Mouse (Mus musculus) limb, embryonic 13.5 days (tissue): ENCODE measurements around the gene Spata3. TPM values are rescaled to one million over a fixed set of nuclear protein-coding genes. Genes with fewer than 3 reads are reported as not detected.
"Not testable (repeated sequence)": the region's sequence is repeated elsewhere in the genome, so short reads cannot be mapped to it uniquely, and the experiment has no call there.

ENCODE experiments used
- ATAC-seq: fragments of 200-750 bp; cut with Nextera tagmentation; 2 replicates; pipeline ENCODE4 v1.8.0; 2017; ENCODE audit warnings: low read depth, moderate number of reproducible peaks, moderate TSS enrichment; ENCODE audit not compliant: low FRiP score
- H3K27ac ChIP-seq: fragments of 300-500 bp; sonication (generic); 2 replicates; pipeline ENCODE4 v1.5.1; 2015; ENCODE audit warnings: inconsistent platforms, mild to moderate bottlenecking, moderate library complexity
- H3K27me3 ChIP-seq: fragments of 300-500 bp; sonication (generic); 2 replicates; pipeline ENCODE4 v1.6.1; 2015; ENCODE audit warnings: mild to moderate bottlenecking, inconsistent platforms
- H3K36me3 ChIP-seq: fragments of 300-500 bp; sonication (generic); 2 replicates; pipeline ENCODE4 v1.6.1; 2015; ENCODE audit warnings: inconsistent platforms, mild to moderate bottlenecking, moderate library complexity
- H3K4me1 ChIP-seq: fragments of 300-500 bp; sonication (generic); 2 replicates; pipeline ENCODE4 v1.6.1; 2015; ENCODE audit warnings: inconsistent platforms
- H3K4me2 ChIP-seq: fragments of 300-500 bp; sonication (generic); replicated peaks from 2 replicates; pipeline ENCODE4 v1.6.1; 2015; ENCODE audit warnings: inconsistent platforms, mild to moderate bottlenecking, moderate library complexity
- H3K4me3 ChIP-seq: fragments of 300-500 bp; sonication (generic); 2 replicates; pipeline ENCODE4 v1.5.1; 2015; ENCODE audit warnings: moderate library complexity, mild to moderate bottlenecking, inconsistent platforms
- H3K9ac ChIP-seq: fragments of 300-500 bp; sonication (generic); 2 replicates; pipeline ENCODE4 v1.6.1; 2015; ENCODE audit warnings: mild to moderate bottlenecking, inconsistent platforms
- H3K9me3 ChIP-seq: fragments of 300-500 bp; sonication (generic); 2 replicates; pipeline ENCODE4 v1.6.1; 2016; ENCODE audit warnings: inconsistent platforms
- WGBS: fragments of 180-500 bp; shearing (Covaris S2); methylation state at CpG from one replicate; pipeline ENCODE4 v1.1.7; 2015; 5-methylcytosine and 5-hydroxymethylcytosine counted together
- polyA plus RNA-seq: library from polyadenylated mRNA; unstranded; fragments of >200 nt; fragmentation: Nextera tagmentation; extraction: Ambion mirVana; gene quantifications from 2 replicates; pipeline ENCODE4 v1.2.1, GENCODE M21; 2015

Gene Spata3
- polyA plus RNA-seq = not detected in 2 replicates

DNA sequence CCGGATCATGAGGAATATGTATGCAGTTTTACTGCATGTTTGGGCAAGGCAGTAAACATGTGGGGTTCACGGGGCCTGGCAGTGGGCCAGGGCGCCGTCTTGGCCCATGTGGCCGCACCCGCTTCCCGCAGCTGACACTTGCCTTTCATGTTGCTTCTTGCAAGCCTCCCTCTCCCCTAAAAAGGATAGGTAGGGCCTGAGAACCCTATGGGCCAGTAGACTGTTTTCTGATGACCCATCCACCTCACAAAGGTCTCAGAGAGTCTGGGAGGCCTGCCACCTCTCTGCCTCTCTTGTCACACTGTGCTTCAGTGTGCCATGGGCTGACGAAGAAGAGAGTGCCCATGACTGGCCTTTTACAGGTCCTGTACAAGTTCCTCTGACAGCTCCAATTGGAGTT, at the start of gene Spata3:
Gene Spata3 (plus strand): TSS at position 301 of the 400 bp plus-strand sequence.
- WGBS = 89% methylated on average over 8 of the region's 8 CpGs
- ATAC-seq = no peak
- no peak within 1 kb of the TSS for H3K4me3 ChIP-seq

DNA sequence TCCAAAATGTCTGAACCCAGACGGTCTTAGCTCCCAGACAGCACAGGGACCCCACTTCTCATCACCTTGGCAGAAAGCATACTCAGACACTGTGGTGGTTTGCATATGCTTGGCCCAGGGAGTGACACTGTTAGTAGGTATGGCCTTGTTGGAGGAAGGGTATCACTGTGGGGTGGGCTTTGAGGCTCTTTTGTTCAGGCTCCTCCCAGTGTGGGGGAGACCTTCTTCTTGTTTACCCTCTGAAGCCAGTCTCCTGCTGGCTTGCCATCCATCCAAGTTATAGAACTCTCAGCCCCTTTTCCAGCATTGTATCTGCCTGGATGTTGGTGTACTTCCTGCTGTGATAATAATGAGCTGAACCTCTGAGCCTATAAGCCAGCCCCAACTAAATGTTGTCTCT, 47.5 kb upstream of the Spata3 start:
- Histone ChIP-seq H3K4me2 (no peak overlapping the region), H3K27ac (peak overlapping the region; percentile 28; the same call in 1 of the 2 replicates), H3K9me3 (no peaks in the 10 kb centered on the region), H3K27me3 (no peaks in the 10 kb centered on the region), H3K4me1 (peaks cover 10% of the 10 kb centered on the region; the same call in 1 of the 2 replicates), H3K9ac (no peak overlapping the region), H3K36me3 (no peaks in the 10 kb centered on the region), H3K4me3 (no peak overlapping the region)
- no peak; the same call in 1 of the 2 replicates for ATAC-seq
- 66% methylated on average over 1 of the region's 1 CpGs for WGBS

More for the DNA sequence above, at the start of gene Spata3:
- Histone ChIP-seq H3K4me2 (no peak within 1 kb of the TSS), H3K27me3 (peaks cover 42% of the 10 kb centered on the region), H3K27ac (no peak within 1 kb of the TSS), H3K36me3 (no peaks in the 10 kb centered on the region), H3K9ac (no peak within 1 kb of the TSS), H3K4me1 (peaks cover 10% of the 10 kb centered on the region; the same call in 1 of the 2 replicates), H3K9me3 (peaks cover 4% of the 10 kb centered on the region; the same call in 1 of the 2 replicates)

DNA sequence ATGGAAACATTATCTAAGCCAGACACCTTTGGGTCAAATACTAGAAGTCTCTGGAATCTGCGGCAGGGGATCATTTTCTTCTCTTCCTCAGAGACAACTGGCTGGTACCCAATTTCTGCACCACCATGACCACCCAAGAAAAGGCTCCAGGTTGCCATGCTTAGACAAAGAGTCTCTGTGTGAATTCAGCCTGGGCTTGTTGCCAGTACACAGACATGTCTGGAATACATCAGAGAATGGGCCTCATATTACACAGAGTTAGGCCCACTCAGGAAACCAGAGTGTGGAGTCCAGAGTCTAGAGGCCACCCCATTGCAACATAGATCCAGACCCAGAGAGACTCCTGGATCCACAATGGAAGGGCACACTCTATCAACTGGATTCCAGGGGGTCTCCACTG, 47.1 kb upstream of the Spata3 start:
- Histone ChIP-seq H3K4me2 (no peak overlapping the region), H3K4me1 (peaks cover 10% of the 10 kb centered on the region; the same call in 1 of the 2 replicates), H3K4me3 (no peak overlapping the region), H3K27ac (peak overlapping the region; percentile 39; the same call in 1 of the 2 replicates), H3K36me3 (no peaks in the 10 kb centered on the region), H3K9ac (no peak overlapping the region), H3K9me3 (no peaks in the 10 kb centered on the region), H3K27me3 (no peaks in the 10 kb centered on the region)
- 61% methylated on average over 1 of the region's 1 CpGs for WGBS
- 0 out of 2 replicates have a peak, but pooled peaks have one; percentile 64 for ATAC-seq

DNA sequence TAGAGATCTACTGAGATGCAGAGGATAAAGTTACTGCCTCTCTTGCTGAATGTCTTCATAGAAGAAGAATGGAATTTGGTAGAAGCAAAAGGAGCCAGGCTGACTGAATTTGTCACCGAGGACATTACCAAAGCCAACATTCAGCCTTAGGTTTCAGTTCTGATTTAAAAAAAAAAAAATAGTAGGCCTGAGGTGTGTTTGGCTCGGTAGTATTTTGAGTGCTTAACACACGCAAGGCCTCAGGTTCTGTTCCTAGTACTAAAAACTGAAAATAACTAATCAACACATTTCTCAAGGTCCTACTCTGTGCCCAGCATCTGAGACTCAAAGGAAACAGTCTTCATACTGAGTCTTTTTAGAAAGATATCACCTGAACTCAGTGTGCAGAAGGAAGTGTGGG, 45.5 kb upstream of the Spata3 start:
- Histone ChIP-seq H3K4me2 (no peak overlapping the region), H3K4me3 (no peak overlapping the region), H3K9ac (no peak overlapping the region), H3K9me3 (no peaks in the 10 kb centered on the region), H3K36me3 (no peaks in the 10 kb centered on the region), H3K4me1 (peaks cover 10% of the 10 kb centered on the region; the same call in 1 of the 2 replicates), H3K27ac (no peak overlapping the region), H3K27me3 (no peaks in the 10 kb centered on the region)
- no peak for ATAC-seq
- WGBS = 87% methylated on average over 3 of the region's 3 CpGs

DNA sequence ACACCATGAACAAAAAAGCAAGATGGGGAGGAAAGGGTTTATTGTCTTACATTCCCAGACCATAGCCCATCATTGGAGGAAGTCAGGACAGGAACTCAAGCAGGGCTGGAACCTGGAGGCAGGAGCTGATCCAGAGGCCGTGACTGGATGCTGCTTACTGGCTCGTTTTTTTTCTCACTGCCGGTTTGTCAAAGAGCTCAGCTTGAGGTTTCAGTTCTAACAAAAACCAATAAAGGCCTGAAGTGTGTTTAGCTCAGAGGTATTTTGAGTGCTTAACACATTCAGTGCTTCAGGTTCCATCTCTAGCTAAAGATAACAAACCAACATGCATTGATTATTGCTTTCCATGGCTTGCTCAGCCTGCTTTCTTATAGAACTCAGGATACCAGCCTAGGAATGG, 44.3 kb upstream of the Spata3 start:
- H3K27me3 ChIP-seq = no peaks in the 10 kb centered on the region
- H3K27ac ChIP-seq = no peak overlapping the region
- H3K4me1 ChIP-seq = peaks cover 10% of the 10 kb centered on the region; the same call in 1 of the 2 replicates
- H3K9me3 ChIP-seq = no peaks in the 10 kb centered on the region
- ATAC-seq = no peak
- no peak overlapping the region for H3K9ac ChIP-seq
- H3K4me3 ChIP-seq = no peak overlapping the region
- 43% methylated on average over 3 of the region's 3 CpGs for WGBS
- no peaks in the 10 kb centered on the region for H3K36me3 ChIP-seq
- H3K4me2 ChIP-seq = no peak overlapping the region

- WGBS = 84% methylated on average over 2 of the region's 2 CpGs
- H3K36me3 ChIP-seq = no peaks in the 10 kb centered on the region
- no peak overlapping the region for H3K4me2 ChIP-seq
- no peak overlapping the region for H3K27ac ChIP-seq
- H3K9me3 ChIP-seq = no peaks in the 10 kb centered on the region
- H3K4me3 ChIP-seq = no peak overlapping the region
- H3K27me3 ChIP-seq = no peaks in the 10 kb centered on the region
- peaks cover 10% of the 10 kb centered on the region; the same call in 1 of the 2 replicates for H3K4me1 ChIP-seq
- no peak overlapping the region for H3K9ac ChIP-seq
- ATAC-seq = no peak
Observed at GRCm38 (mm10) chr1:85973468-85973877, 43.1 kb upstream of the Spata3 start.

DNA sequence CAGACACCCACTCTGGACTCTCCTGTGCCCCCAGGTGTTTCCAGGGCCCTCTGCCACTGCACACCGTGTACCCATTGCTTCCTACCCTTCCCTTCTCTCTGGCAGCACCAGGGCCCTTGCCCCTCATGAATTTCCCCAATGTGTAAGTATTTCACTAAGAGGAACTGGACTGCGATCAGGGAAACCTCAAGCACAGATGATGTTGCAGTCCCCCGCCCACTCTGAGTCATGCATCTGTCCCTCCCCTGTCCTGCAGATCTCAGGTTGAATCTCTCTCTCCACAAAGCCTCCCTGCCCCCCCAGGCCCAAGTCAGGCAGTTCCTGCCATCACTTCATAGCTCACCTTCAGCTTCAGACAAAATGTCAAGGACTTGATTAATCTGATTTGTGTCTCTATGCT, 38.9 kb upstream of the Spata3 start:
- no peaks in the 10 kb centered on the region for H3K36me3 ChIP-seq
- no peak for ATAC-seq
- no peak overlapping the region for H3K27ac ChIP-seq
- no peaks in the 10 kb centered on the region for H3K9me3 ChIP-seq
- H3K9ac ChIP-seq = no peak overlapping the region
- no peak overlapping the region for H3K4me3 ChIP-seq
- no peaks in the 10 kb centered on the region for H3K27me3 ChIP-seq
- WGBS = 75% methylated on average over 3 of the region's 3 CpGs
- H3K4me1 ChIP-seq = no peaks in the 10 kb centered on the region
- H3K4me2 ChIP-seq = no peak overlapping the region

DNA sequence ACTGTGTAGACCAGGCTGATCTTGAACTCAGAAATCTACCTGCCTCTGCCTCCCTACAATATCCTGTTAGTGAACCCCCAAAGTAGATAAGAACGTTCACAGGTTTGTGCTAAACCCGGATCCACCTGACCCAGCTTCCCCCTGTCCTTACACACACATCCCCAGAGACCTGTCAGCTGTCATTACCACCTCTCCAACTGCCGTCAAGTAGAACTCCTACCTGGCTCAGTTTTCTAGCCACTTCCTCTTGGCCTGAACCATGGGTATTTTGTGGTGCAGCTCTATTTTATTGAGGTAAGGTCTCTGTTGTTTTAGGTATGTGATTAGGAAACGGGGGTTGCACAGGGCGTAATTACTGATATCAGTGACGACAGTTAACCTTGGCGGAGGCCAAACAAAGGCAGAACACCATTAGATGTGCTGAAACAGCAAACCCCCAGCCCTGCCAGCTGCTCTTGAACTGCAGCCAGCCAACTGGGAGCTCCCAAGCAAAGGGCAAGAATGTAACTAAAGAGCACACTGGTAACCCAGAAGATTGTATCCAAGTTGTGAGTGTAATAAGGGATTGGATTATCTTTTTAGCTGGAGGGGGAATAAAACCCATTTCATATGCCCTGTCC, 34.8 kb upstream of the Spata3 start:
- WGBS = 53% methylated on average over 7 of the region's 7 CpGs
- H3K4me1 ChIP-seq = no peaks in the 10 kb centered on the region
- H3K9me3 ChIP-seq = no peaks in the 10 kb centered on the region
- ATAC-seq = no peak
- H3K27ac ChIP-seq = no peak overlapping the region
- no peak overlapping the region for H3K4me2 ChIP-seq
- no peaks in the 10 kb centered on the region for H3K27me3 ChIP-seq
- H3K4me3 ChIP-seq = no peak overlapping the region
- no peaks in the 10 kb centered on the region for H3K36me3 ChIP-seq
- no peak overlapping the region for H3K9ac ChIP-seq

DNA sequence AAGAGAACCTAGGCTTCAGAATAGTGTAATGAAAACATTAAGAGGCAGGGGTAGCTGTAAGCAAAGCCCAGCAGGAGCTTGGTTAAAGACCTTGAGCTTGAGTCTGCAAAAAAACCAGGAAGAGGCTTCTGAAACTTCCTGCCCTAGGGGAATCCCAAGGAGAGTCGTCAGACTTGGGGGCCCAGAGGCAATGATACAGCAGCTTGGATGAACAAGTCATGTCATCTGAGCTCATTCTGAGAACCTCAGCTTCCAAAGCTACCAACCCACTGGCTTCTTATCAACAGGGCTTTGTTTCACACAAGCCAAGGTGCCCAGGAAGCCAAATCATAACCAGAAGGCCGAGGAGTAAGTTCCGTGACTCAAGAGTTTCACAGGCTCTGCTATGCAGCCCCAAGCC, 30.8 kb upstream of the Spata3 start:
- no peaks in the 10 kb centered on the region for H3K36me3 ChIP-seq
- WGBS = 69% methylated on average over 3 of the region's 3 CpGs
- no peak for ATAC-seq
- no peak overlapping the region for H3K4me3 ChIP-seq
- no peak overlapping the region for H3K4me2 ChIP-seq
- no peaks in the 10 kb centered on the region for H3K27me3 ChIP-seq
- H3K9me3 ChIP-seq = no peaks in the 10 kb centered on the region
- no peak overlapping the region for H3K9ac ChIP-seq
- H3K27ac ChIP-seq = no peak overlapping the region
- H3K4me1 ChIP-seq = no peaks in the 10 kb centered on the region

DNA sequence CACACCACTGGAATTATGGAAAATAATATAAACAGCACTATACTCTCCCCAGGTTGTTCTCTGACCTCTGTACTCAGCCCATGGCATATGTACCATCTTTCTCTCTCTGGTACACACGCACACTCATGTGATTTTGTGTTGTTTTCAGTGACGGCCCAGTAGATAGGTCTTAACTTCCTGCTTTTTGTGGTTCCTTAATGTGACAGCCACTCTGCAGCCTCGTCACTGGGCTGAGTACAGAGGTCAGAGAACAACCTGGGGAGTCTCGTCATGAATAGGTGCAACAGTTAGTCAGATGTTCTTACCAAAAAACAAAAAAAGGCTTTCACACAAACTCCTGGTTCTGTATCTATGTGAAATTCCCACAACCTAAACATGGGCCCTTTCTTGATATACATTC, 28.3 kb upstream of the Spata3 start:
- no peak for ATAC-seq
- Histone ChIP-seq H3K27ac (no peak overlapping the region), H3K36me3 (no peaks in the 10 kb centered on the region), H3K4me3 (no peak overlapping the region), H3K27me3 (no peaks in the 10 kb centered on the region), H3K9ac (no peak overlapping the region), H3K4me1 (no peaks in the 10 kb centered on the region), H3K9me3 (no peaks in the 10 kb centered on the region), H3K4me2 (no peak overlapping the region)
- WGBS = 78% methylated on average over 4 of the region's 4 CpGs

GRCm38 (mm10) chr1:85988882-85989281, 27.7 kb upstream of the Spata3 start:
- not testable (repeated sequence) for H3K4me2 ChIP-seq, H3K4me3 ChIP-seq, H3K27me3 ChIP-seq, H3K9me3 ChIP-seq, H3K27ac ChIP-seq, H3K9ac ChIP-seq, H3K36me3 ChIP-seq, ATAC-seq, H3K4me1 ChIP-seq
- WGBS = 84% methylated on average over 4 of the region's 4 CpGs

GRCm38 (mm10) chr1:85992175-85992574, 24.4 kb upstream of the Spata3 start:
- 0 out of 2 replicates have a peak, but pooled peaks cover 4% of the 10 kb centered on the region for H3K9me3 ChIP-seq
- no peaks in the 10 kb centered on the region for H3K27me3 ChIP-seq
- no peak overlapping the region for H3K27ac ChIP-seq
- H3K36me3 ChIP-seq = no peaks in the 10 kb centered on the region
- no peaks in the 10 kb centered on the region for H3K4me1 ChIP-seq
- H3K4me3 ChIP-seq = no peak overlapping the region
- H3K9ac ChIP-seq = no peak overlapping the region
- ATAC-seq = no peak
- H3K4me2 ChIP-seq = no peak overlapping the region
- 80% methylated on average over 9 of the region's 9 CpGs for WGBS

GRCm38 (mm10) chr1:85993541-85993940, 23.1 kb upstream of the Spata3 start:
- 73% methylated on average over 4 of the region's 4 CpGs for WGBS
- no peak overlapping the region for H3K9ac ChIP-seq
- H3K4me1 ChIP-seq = no peaks in the 10 kb centered on the region
- H3K4me2 ChIP-seq = no peak overlapping the region
- H3K36me3 ChIP-seq = no peaks in the 10 kb centered on the region
- H3K4me3 ChIP-seq = no peak overlapping the region
- 0 out of 2 replicates have a peak, but pooled peaks cover 4% of the 10 kb centered on the region for H3K9me3 ChIP-seq
- ATAC-seq = no peak
- no peak overlapping the region for H3K27ac ChIP-seq
- no peaks in the 10 kb centered on the region for H3K27me3 ChIP-seq
